Mouse (Mus musculus): ENCODE results near the gene Rab4a. TPM values are rescaled to one million over a fixed set of nuclear protein-coding genes. Genes with fewer than 3 reads are reported as not detected.
"Not testable (repeated sequence)": the region's sequence is repeated elsewhere in the genome, so short reads cannot be mapped to it uniquely, and the experiment has no call there.

Rab4a gene
- polyA plus RNA-seq, 1 experiment, result 111 TPM

DNA sequence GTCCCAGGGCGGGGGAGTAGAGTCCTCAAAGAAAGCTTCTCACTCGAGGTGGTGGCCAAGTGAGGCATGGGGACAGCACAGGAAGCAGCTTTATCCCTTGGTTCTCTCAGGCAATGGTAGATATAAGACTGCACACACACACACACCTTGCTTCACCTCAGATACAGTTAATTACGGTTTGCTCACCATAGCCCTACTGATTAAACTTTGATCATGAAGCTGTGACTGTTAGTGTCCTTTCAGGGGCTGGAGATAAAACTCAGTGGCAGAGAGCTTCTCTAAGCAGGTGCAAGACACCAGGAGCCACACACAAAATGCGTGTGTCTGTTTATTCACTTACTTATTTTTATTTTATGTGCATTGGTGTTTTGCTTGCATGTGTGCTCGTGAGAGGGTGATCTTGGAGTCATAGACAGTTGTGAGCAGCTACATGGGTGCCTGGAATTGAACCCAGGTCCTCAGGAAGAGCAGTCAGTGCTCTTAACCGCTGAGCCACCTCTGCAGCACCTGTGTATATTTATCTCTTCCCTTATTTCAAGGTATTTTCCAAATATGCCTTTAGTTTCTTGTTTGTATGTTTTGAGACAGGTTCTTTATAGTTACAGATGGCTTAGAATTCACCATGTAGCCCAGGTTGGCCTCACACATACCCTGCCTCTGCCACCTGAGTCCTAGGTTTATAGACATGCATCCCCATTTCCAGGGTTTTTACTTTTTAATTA is 2.2 kb downstream of the Rab4a start:
- 39% methylated on average over 6 of the region's 6 CpGs for WGBS
- TF ChIP-seq POLR2A (IDR thresholded peaks at IDR 0.05; ENCODE audit: borderline replicate concordance, insufficient read depth, low read length), result no peak
- no peak for TF ChIP-seq CTCF (IDR thresholded peaks at IDR 0.05; ENCODE audit: borderline replicate concordance, insufficient read depth, low read depth, low read length)

DNA sequence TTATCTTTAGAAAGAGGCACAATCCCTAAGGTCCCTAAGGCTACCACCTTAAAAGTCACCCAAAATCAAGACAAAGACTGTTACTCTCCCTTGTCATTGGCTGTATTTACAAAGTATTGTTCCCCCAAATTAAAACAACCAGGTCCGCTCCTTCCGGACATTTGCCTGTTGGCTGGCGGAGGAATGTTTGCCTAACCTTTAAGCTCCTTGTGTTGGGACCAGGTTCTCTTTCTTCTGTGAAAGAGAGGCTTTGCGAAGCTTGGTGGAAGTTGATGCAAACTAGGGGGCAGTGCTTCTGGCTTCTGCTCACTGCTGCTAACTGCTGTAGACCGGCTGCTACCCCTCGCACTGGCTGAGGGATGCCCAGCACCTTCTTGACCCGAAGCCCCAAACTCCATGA is 2.9 kb downstream of the Rab4a start:
- Histone ChIP-seq H3K4me1 (ENCODE audit: control insufficient read depth, insufficient read depth, low read length) (peaks cover 33% of the 10 kb centered on the region), H3K4me3 (replicated peaks; ENCODE audit: insufficient read depth, low read depth, low read length) (no peak overlapping the region), H3K27ac (ENCODE audit: insufficient read depth, low read length) (no peak overlapping the region), H3K27me3 (ENCODE audit: control insufficient read depth, insufficient read depth, low read length) (no peaks in the 10 kb centered on the region)
- TF ChIP-seq POLR2A (IDR thresholded peaks at IDR 0.05; ENCODE audit: borderline replicate concordance, insufficient read depth, low read length) (no peak), CTCF (IDR thresholded peaks at IDR 0.05; ENCODE audit: borderline replicate concordance, insufficient read depth, low read depth, low read length) (no peak)
- no peak for DNase-seq
- WGBS, result 66% methylated on average over 7 of the region's 7 CpGs

More for the DNA sequence above, 2.2 kb downstream of the Rab4a start:
- no peak for DNase-seq
- H3K4me1 ChIP-seq (ENCODE audit: control insufficient read depth, insufficient read depth, low read length), result peaks cover 32% of the 10 kb centered on the region
- peak overlapping the region; percentile 52 for H3K4me3 ChIP-seq (replicated peaks; ENCODE audit: insufficient read depth, low read depth, low read length)
- H3K27me3 ChIP-seq (ENCODE audit: control insufficient read depth, insufficient read depth, low read length), result no peaks in the 10 kb centered on the region
- peak overlapping the region; percentile 16; the same call in 1 of the 2 replicates for H3K27ac ChIP-seq (ENCODE audit: insufficient read depth, low read length)

DNA sequence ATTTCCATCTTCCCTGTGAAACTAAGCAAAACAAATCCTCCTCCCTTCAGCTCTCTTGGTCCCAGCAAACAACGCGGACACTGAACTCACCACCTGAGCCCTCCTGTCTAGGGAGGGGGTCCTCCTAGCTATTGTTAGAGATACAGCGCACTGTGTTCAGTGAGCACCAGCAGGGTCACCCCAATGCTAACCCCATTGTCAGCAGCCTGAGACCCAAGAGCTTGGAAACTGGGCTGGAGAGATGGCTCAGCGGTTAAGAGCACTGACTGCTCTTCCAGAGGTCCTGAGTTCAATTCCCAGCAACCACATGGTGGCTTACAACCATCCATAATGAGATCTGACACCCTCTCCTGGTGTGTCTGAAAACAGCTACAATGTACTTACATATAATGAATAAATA is 3.6 kb downstream of the Rab4a start:
- not testable (repeated sequence) for H3K4me3 ChIP-seq (replicated peaks; ENCODE audit: insufficient read depth, low read depth, low read length); DNase-seq; H3K27ac ChIP-seq (ENCODE audit: insufficient read depth, low read length); H3K27me3 ChIP-seq (ENCODE audit: control insufficient read depth, insufficient read depth, low read length)
- 82% methylated on average over 4 of the region's 4 CpGs for WGBS
- H3K4me1 ChIP-seq (ENCODE audit: control insufficient read depth, insufficient read depth, low read length), result peaks cover 40% of the 10 kb centered on the region

DNA sequence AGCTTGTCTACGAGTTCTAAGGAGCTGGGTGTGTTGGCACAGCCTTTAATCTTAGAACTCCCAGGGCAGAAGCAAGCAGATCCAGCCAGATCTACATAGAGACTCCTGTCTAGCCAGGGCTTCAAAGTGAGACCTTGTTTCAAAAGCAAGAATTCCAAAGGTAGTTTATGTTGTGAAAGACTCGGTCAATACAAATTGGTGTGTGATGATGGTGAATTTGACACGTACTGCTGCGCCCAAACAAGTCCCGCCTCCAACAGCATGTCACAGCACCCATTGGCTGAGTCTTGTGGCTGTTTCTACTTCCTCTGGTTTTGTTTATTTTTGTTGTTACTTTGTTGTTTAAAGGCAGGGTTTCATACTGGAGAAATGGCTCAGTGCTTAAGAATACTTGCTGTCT is 6.4 kb downstream of the Rab4a start:
- TF ChIP-seq CTCF (IDR thresholded peaks at IDR 0.05; ENCODE audit: borderline replicate concordance, insufficient read depth, low read depth, low read length), result no peak
- TF ChIP-seq POLR2A (IDR thresholded peaks at IDR 0.05; ENCODE audit: borderline replicate concordance, insufficient read depth, low read length), result no peak
- 78% methylated on average over 5 of the region's 5 CpGs for WGBS
- no peaks in the 10 kb centered on the region for H3K27me3 ChIP-seq (ENCODE audit: control insufficient read depth, insufficient read depth, low read length)
- DNase-seq, result no peak
- H3K4me1 ChIP-seq (ENCODE audit: control insufficient read depth, insufficient read depth, low read length), result peaks cover 63% of the 10 kb centered on the region
- peak overlapping the region; percentile 38; the same call in 1 of the 2 replicates for H3K27ac ChIP-seq (ENCODE audit: insufficient read depth, low read length)
- H3K4me3 ChIP-seq (replicated peaks; ENCODE audit: insufficient read depth, low read depth, low read length), result no peak overlapping the region

DNA sequence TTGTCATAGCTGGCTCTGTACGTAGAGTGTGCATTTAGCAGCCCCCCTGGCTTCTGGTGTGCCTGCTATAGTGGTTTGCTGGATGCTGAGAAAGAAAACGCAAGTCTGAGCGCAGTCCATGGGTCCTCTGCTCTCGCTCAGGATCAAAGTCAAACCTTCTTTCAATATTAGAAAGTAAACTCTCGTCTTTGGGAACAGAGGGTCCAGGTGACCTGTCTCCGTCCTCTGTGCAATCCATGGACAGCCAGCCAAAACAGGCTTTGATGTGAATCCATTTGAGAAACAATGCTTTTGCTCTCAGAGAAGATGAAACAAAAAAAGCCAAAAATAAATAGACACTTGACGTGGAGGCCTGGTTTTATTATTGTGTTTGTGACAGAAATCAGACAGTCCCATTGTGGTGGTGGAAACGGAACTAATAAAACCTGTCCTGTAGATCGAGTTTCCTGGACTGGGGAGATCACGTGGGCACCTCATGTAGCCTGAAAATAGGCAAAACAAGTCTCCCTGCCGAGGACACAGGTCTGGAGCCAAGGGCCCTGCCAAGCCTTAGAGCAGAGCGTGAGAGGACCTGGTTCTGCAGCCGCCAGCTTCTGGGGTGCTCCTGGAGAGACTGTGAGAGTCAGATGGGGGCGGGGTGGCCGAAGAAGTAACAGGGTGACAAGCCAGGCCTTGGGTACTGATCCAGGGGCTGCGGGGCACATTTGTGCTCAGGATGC is 7.5 kb downstream of the Rab4a start:
- TF ChIP-seq POLR2A (IDR thresholded peaks at IDR 0.05; ENCODE audit: borderline replicate concordance, insufficient read depth, low read length) (no peak), CTCF (IDR thresholded peaks at IDR 0.05; ENCODE audit: borderline replicate concordance, insufficient read depth, low read depth, low read length) (no peak)
- Histone ChIP-seq H3K27me3 (ENCODE audit: control insufficient read depth, insufficient read depth, low read length) (no peaks in the 10 kb centered on the region), H3K4me1 (ENCODE audit: control insufficient read depth, insufficient read depth, low read length) (peaks cover 63% of the 10 kb centered on the region), H3K4me3 (replicated peaks; ENCODE audit: insufficient read depth, low read depth, low read length) (peak overlapping the region; percentile 7), H3K27ac (ENCODE audit: insufficient read depth, low read length) (peak overlapping the region; percentile 83)
- peak; percentile 89 to 94 for DNase-seq
- 17% methylated on average over 16 of the region's 16 CpGs for WGBS

DNA sequence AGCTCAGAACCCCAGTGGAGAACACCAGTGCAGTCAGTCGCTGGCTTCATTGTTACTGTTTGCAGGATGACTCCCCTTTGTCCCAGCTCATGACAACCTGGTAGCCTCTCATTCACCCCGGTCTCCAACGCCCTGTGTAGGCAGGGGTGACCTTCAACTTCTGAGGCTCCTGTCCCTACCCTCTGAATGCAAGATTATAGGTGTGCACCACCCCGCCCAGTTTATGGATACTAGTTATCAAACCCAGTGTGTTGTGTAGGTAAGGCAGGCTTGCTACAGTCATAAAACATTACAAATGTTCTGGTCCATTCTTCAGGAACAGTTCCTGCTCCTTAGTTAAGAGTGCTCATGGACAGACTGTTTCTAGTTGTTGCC is 8.1 kb downstream of the Rab4a start:
- Histone ChIP-seq H3K4me1 (ENCODE audit: control insufficient read depth, insufficient read depth, low read length) (peaks cover 60% of the 10 kb centered on the region), H3K27ac (ENCODE audit: insufficient read depth, low read length) (peak overlapping the region; percentile 83), H3K4me3 (replicated peaks; ENCODE audit: insufficient read depth, low read depth, low read length) (peak overlapping the region; percentile 7), H3K27me3 (ENCODE audit: control insufficient read depth, insufficient read depth, low read length) (no peaks in the 10 kb centered on the region)
- TF ChIP-seq CTCF (IDR thresholded peaks at IDR 0.05; ENCODE audit: borderline replicate concordance, insufficient read depth, low read depth, low read length), result no peak
- no peak for TF ChIP-seq POLR2A (IDR thresholded peaks at IDR 0.05; ENCODE audit: borderline replicate concordance, insufficient read depth, low read length)
- no peak for DNase-seq
- WGBS, result 26% methylated on average over 4 of the region's 4 CpGs

DNA sequence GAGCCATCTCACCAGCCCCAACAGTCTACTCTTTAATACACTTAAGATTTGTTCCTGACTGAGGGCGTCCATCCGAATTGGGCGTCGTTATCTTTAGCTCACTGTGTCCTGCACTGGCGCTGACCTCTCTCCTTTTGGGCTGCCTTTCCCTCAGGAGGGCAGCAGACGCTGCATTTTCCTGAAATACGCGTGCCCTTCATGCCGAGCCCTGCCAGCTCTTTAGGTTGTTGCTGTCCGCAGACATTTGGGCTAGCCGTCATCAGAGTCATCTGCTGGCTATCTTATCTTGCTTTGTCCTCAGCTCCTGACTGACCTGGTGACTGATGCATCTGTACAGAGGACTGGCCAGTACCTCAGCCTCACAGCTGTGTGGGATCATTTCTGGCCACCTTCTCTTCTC is 9.5 kb downstream of the Rab4a start:
- DNase-seq, result peak; percentile 50 to 53
- no peak overlapping the region for H3K4me3 ChIP-seq (replicated peaks; ENCODE audit: insufficient read depth, low read depth, low read length)
- TF ChIP-seq POLR2A (IDR thresholded peaks at IDR 0.05; ENCODE audit: borderline replicate concordance, insufficient read depth, low read length) (no peak), CTCF (IDR thresholded peaks at IDR 0.05; ENCODE audit: borderline replicate concordance, insufficient read depth, low read depth, low read length) (no peak)
- peak overlapping the region; percentile 22; the same call in 1 of the 2 replicates for H3K27ac ChIP-seq (ENCODE audit: insufficient read depth, low read length)
- 51% methylated on average over 11 of the region's 11 CpGs for WGBS
- peaks cover 64% of the 10 kb centered on the region for H3K4me1 ChIP-seq (ENCODE audit: control insufficient read depth, insufficient read depth, low read length)
- H3K27me3 ChIP-seq (ENCODE audit: control insufficient read depth, insufficient read depth, low read length), result no peaks in the 10 kb centered on the region

DNA sequence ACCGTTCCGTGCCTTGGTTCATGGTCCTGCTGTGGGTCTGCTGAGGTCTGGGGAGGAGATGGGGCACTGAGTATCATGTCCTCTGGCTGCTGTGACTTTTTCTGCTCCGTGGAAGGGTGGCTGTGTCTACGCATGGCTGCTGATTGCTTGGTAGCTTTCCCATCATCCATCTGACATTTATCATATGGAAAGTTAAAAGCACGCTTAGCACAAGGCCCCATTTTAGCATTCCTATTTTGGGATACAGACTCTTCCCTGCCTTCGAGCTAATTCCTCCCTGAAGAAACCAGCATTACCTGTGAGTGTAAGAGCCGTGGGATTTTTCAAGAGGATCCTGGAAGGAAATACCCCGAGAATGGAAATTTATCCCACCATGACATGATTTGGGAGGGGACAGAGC is 11.2 kb downstream of the Rab4a start:
- Histone ChIP-seq H3K27ac (ENCODE audit: insufficient read depth, low read length) (no peak overlapping the region), H3K27me3 (ENCODE audit: control insufficient read depth, insufficient read depth, low read length) (no peaks in the 10 kb centered on the region), H3K4me1 (ENCODE audit: control insufficient read depth, insufficient read depth, low read length) (peaks cover 59% of the 10 kb centered on the region), H3K4me3 (replicated peaks; ENCODE audit: insufficient read depth, low read depth, low read length) (no peak overlapping the region)
- TF ChIP-seq POLR2A (IDR thresholded peaks at IDR 0.05; ENCODE audit: borderline replicate concordance, insufficient read depth, low read length), result no peak
- TF ChIP-seq CTCF (IDR thresholded peaks at IDR 0.05; ENCODE audit: borderline replicate concordance, insufficient read depth, low read depth, low read length), result no peak
- no peak for DNase-seq
- WGBS, result 34% methylated on average over 8 of the region's 8 CpGs
